Mouse (Mus musculus) spleen, postnatal 10 days (tissue): ENCODE data around the gene Traf5.

Experiments
- DNase-seq, 2 experiments: peaks; one replicate each; pipeline ENCODE4 v3.0.0; 2021 to 2022; ENCODE audit warnings: low spot score in 2 of 2

Traf5 gene

DNA sequence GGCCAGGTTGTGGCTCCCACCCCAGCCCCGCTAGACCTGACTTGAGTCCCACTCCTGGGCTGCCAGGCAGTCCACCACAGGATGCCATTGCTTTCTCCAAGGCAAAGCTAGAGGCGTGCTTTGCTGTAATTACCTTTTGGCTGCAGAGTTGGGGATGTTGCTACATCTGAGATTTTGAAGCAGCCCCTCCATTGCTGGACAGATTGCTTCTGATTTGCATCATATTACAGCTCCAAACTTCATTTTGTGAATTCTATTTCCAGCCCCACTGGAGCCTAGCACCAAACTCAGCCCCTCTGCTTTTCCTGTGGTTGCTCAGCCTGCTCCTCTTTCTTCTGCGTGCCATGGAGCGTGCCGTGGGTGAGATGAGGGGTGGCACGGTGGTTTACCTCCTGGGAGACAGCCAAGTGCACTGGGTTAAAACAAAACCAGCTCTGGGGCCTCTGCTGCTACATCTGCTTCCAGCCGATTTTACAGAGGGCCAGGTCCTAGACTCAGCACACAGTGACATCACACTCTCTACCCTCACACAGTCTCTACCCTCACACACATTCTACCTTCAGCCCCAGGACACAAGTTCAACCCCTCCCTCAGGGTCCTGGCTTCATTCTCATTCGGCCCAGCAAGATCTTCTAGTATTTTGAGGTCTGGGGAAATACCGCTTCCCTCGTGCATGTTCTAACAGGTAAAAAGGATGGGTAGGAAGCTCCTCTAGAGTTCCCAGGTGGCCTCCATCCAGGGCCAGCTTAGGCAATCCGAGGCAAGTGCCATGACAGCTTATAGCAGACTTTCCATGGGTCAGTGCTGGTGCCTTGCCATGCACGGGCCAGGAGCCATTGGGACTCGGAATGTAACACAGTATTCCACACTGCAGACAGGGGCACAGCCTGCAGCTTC, 117.6 kb downstream of the Traf5 start:
- DNase-seq, result no peak

- no peak for DNase-seq
Observed at GRCm38 (mm10) chr1:191969939-191970338, 122.4 kb downstream of the Traf5 start.

DNA sequence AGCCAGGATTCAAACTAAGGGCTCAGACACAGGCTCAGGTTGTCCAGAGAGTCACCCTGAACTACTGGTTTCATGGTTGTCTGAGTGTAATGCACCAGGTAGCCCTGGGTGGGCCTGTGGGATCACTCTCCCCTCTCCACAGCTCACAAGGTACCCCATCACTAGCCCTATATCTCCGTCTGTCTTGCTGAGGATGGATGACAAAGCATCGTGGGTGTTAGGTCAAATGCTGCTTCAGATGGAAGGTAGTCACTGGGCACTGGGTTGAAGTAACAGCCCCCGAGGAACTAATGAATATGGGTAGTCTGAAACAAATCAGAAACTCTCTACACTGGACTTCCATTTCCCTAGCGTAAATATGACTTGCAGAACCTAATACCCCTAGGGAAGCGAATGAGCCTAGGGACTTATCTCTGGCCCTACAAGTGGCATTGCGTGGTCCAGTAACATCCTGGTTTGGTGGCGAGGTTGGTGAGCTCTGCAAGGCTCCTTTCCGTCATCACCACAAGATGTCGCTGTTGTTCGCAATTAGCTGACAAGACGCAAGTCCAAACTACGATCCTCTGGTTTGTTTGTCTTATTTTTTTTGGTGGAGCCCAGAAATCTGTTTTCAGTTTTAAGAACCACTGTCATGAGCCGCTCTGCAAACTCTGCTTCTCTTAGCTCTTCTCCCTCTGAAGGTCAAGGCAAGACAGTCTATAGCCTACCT, 127.4 kb downstream of the Traf5 start:
- DNase-seq, result peak; percentile 60 to 83

- peak; percentile 85 to 91 for DNase-seq
Observed at GRCm38 (mm10) chr1:191963948-191964772, 128.2 kb downstream of the Traf5 start.

GRCm38 (mm10) chr1:191963413-191963812, 128.9 kb downstream of the Traf5 start:
- no peak for DNase-seq

- DNase-seq, result no peak
Observed at GRCm38 (mm10) chr1:191960946-191961345, 131.4 kb downstream of the Traf5 start.

- no peak for DNase-seq
Observed at GRCm38 (mm10) chr1:191957321-191957720, 135.0 kb downstream of the Traf5 start.

DNA sequence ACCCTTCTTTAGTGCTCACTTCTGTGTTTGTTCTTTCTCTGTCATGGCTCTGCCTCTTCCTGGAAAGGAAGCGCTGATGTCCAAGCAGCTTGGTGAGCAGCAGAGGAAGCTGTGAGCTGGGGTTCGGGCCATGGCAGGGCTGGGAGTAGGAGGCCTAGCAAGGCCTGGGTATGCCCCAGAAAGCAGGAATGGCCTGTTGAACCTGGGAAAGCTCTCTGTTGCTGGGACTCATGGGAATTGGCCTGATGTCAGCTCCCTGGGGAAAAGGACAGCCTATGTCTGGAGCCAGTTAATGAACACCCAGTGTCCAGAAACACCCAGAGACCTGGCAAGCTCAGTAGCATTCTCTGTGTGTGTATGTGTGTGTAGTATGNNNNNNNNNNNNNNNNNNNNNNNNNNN, 135.5 kb downstream of the Traf5 start:
- DNase-seq, result no peak

DNA sequence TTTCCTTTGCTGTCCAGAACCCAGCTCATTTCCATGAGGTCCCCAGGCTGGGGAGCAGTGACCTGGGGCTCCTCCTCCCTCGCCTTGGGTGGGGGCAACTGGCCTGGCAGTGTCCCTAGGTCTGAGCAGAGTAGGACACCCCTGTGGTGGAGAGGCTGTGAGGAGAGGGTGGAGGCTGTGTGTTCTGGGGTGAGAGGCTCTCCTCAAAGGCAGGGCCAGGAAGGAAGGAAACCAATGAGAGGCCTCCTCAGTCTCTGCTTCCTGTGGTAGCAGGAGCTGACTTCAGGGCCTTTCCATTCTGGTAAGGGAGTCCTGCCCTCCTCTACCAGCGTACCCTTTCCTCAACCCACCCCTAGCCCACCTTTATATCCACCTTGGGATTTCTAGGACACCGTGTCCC, 136.1 kb downstream of the Traf5 start:
- DNase-seq, result no peak

DNA sequence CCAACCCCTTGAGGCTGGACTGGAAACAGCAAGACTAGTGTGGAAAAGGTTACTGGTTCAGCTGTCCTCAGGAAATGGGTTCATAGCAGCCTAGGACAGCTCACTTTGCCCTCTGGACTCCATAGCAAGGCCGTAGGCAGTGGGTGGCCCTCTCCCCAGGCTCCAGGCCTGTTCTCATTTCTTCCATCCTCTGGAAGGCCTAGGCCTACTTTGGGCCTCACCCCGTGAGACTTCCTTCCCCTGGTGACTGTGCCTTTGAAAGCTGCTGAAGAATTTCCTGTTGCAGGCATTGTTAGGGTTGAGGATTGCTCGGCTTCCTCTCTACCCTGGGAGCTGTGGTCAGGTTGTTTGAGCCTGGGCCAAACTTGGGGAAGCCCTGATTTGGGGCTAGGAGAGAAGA, 137.3 kb downstream of the Traf5 start:
- no peak for DNase-seq

- DNase-seq, result no peak
Observed at GRCm38 (mm10) chr1:191952733-191953335, 139.5 kb downstream of the Traf5 start.

- DNase-seq, result no peak
Observed at GRCm38 (mm10) chr1:191950611-191951010, 141.7 kb downstream of the Traf5 start.

DNA sequence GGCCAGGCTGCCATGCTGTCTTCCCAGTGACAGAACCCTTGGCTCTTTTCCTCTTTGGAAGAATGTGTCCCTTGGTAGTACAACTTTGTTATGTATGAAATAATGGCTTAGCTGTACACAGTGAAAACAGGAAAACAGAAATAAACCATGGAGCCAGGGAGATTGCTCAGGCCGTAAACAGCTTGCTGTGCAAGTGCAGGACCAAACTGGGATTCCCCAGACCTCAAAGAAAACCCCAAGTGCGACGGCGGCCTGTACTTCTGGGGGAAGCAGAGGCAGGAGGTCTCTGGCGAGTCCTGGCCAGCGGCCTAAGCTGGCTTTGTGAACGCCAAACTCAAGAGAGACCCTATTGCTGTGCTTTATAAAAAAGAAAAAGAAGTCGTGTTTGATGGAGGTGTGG, 143.8 kb downstream of the Traf5 start:
- no peak for DNase-seq

GRCm38 (mm10) chr1:191947796-191948195, 144.6 kb downstream of the Traf5 start:
- no peak for DNase-seq
